Mouse (Mus musculus): ENCODE measurements around the gene Bcl2l15. TPM values are rescaled to one million over a fixed set of nuclear protein-coding genes. Genes with fewer than 3 reads are reported as not detected.
A peak's percentile ranks its signal among the peaks of the same experiment; 100 is the strongest.

The Bcl2l15 gene
- 0.07 and 0.54 TPM in 2 replicates for polyA plus RNA-seq (2015; fragmentation: Nextera tagmentation; extraction: Ambion mirVana)

GRCm38 (mm10) chr3:103832426-103832825 is at the start of gene Bcl2l15:
Gene Bcl2l15, plus strand, starts transcription at chr3:103832601.
- no peak within 1 kb of the TSS for H3K9ac ChIP-seq (replicated peaks)
- H3K27me3 ChIP-seq (ENCODE audit: insufficient read depth, low read length), result no peaks in the 10 kb centered on the region
- H3K4me3 ChIP-seq (ENCODE audit: low read depth, low read length), result no peak within 1 kb of the TSS
- DNase-seq, result no peak
- H3K9me3 ChIP-seq (ENCODE audit: low read length), result no peaks in the 10 kb centered on the region
- H3K27ac ChIP-seq (ENCODE audit: low read depth), result no peak within 1 kb of the TSS
- H3K4me1 ChIP-seq (ENCODE audit: insufficient read depth), result peaks cover 11% of the 10 kb centered on the region
- H3K36me3 ChIP-seq (replicated peaks; ENCODE audit: insufficient read depth, low read length), result no peaks in the 10 kb centered on the region
- 0 out of 2 replicates have a peak within 1 kb of the TSS, but pooled peaks have one; percentile 26 for H3K4me2 ChIP-seq (ENCODE audit: low read depth, low read length)
- no peak for TF ChIP-seq CTCF (IDR thresholded peaks at IDR 0.05; ENCODE audit: low read depth)
- peak; percentile 49; the same call in 1 of the 2 replicates for TF ChIP-seq EP300 (IDR thresholded peaks at IDR 0.05; ENCODE audit: low read depth)
- ATAC-seq, result no peak

- H3K4me3 ChIP-seq (ENCODE audit: low read depth, low read length), result no peak overlapping the region
- no peak for DNase-seq
- H3K27me3 ChIP-seq (ENCODE audit: insufficient read depth, low read length), result no peaks in the 10 kb centered on the region
- H3K27ac ChIP-seq (ENCODE audit: low read depth), result no peak overlapping the region
- no peak overlapping the region for H3K4me2 ChIP-seq (ENCODE audit: low read depth, low read length)
- TF ChIP-seq CTCF (IDR thresholded peaks at IDR 0.05; ENCODE audit: low read depth) (no peak), EP300 (IDR thresholded peaks at IDR 0.05; ENCODE audit: low read depth) (no peak)
- no peak overlapping the region for H3K9ac ChIP-seq (replicated peaks)
- H3K4me1 ChIP-seq (ENCODE audit: insufficient read depth), result peaks cover 67% of the 10 kb centered on the region
- H3K36me3 ChIP-seq (replicated peaks; ENCODE audit: insufficient read depth, low read length), result peaks cover 14% of the 10 kb centered on the region
- ATAC-seq, result no peak
- 46% methylated on average over 4 of the region's 4 CpGs for WGBS (ENCODE audit: insufficient replicate concordance)
- no peaks in the 10 kb centered on the region for H3K9me3 ChIP-seq (ENCODE audit: low read length)
Observed at GRCm38 (mm10) chr3:103782844-103783609, 49.4 kb upstream of the Bcl2l15 start.

GRCm38 (mm10) chr3:103787225-103787624 is 45.2 kb upstream of the Bcl2l15 start:
- DNase-seq, result no peak
- Histone ChIP-seq H3K27me3 (ENCODE audit: insufficient read depth, low read length) (no peaks in the 10 kb centered on the region), H3K4me2 (ENCODE audit: low read depth, low read length) (peak overlapping the region; percentile 71), H3K36me3 (replicated peaks; ENCODE audit: insufficient read depth, low read length) (peaks cover 3% of the 10 kb centered on the region; the same call in 1 of the 2 replicates), H3K9me3 (ENCODE audit: low read length) (no peaks in the 10 kb centered on the region), H3K9ac (replicated peaks) (no peak overlapping the region; the same call in 1 of the 2 replicates), H3K27ac (ENCODE audit: low read depth) (peak overlapping the region; percentile 50), H3K4me1 (ENCODE audit: insufficient read depth) (peaks cover 59% of the 10 kb centered on the region), H3K4me3 (ENCODE audit: low read depth, low read length) (peak overlapping the region; percentile 19; the same call in 1 of the 2 replicates)
- peak; percentile 44; the same call in 1 of the 2 replicates for TF ChIP-seq EP300 (IDR thresholded peaks at IDR 0.05; ENCODE audit: low read depth)
- TF ChIP-seq CTCF (IDR thresholded peaks at IDR 0.05; ENCODE audit: low read depth), result no peak
- ATAC-seq, result no peak
- 35% methylated on average over 7 of the region's 7 CpGs for WGBS (ENCODE audit: insufficient replicate concordance)

GRCm38 (mm10) chr3:103789096-103789495 is 43.3 kb upstream of the Bcl2l15 start:
- H3K9ac ChIP-seq (replicated peaks), result peak overlapping the region; percentile 99
- DNase-seq (no peak), ATAC-seq (no peak)
- H3K9me3 ChIP-seq (ENCODE audit: low read length), result no peaks in the 10 kb centered on the region
- H3K4me2 ChIP-seq (ENCODE audit: low read depth, low read length), result peak overlapping the region; percentile 71
- H3K4me1 ChIP-seq (ENCODE audit: insufficient read depth), result peaks cover 55% of the 10 kb centered on the region
- WGBS (ENCODE audit: insufficient replicate concordance), result 68% methylated on average over 7 of the region's 7 CpGs
- H3K27me3 ChIP-seq (ENCODE audit: insufficient read depth, low read length), result no peaks in the 10 kb centered on the region
- H3K4me3 ChIP-seq (ENCODE audit: low read depth, low read length), result peak overlapping the region; percentile 91
- peak overlapping the region; percentile 97 for H3K27ac ChIP-seq (ENCODE audit: low read depth)
- no peak for TF ChIP-seq EP300 (IDR thresholded peaks at IDR 0.05; ENCODE audit: low read depth)
- H3K36me3 ChIP-seq (replicated peaks; ENCODE audit: insufficient read depth, low read length), result peaks cover 1% of the 10 kb centered on the region; the same call in 1 of the 2 replicates

- 1% methylated on average over 14 of the region's 14 CpGs for WGBS (ENCODE audit: insufficient replicate concordance)
- peaks cover 47% of the 10 kb centered on the region for H3K4me1 ChIP-seq (ENCODE audit: insufficient read depth)
- peak; percentile 7; the same call in 1 of the 2 replicates for ATAC-seq
Observed at GRCm38 (mm10) chr3:103789891-103790345, 42.5 kb upstream of the Bcl2l15 start.

GRCm38 (mm10) chr3:103790346-103791145 is 41.9 kb upstream of the Bcl2l15 start:
- Histone ChIP-seq H3K27me3 (ENCODE audit: insufficient read depth, low read length) (no peaks in the 10 kb centered on the region), H3K9me3 (ENCODE audit: low read length) (no peaks in the 10 kb centered on the region), H3K36me3 (replicated peaks; ENCODE audit: insufficient read depth, low read length) (no peaks in the 10 kb centered on the region; the same call in 1 of the 2 replicates), H3K4me2 (ENCODE audit: low read depth, low read length) (peak overlapping the region; percentile 71), H3K27ac (ENCODE audit: low read depth) (peak overlapping the region; percentile 97), H3K4me3 (ENCODE audit: low read depth, low read length) (peak overlapping the region; percentile 91), H3K9ac (replicated peaks) (peak overlapping the region; percentile 99), H3K4me1 (ENCODE audit: insufficient read depth) (peaks cover 43% of the 10 kb centered on the region)
- TF ChIP-seq EP300 (IDR thresholded peaks at IDR 0.05; ENCODE audit: low read depth), result no peak
- TF ChIP-seq CTCF (IDR thresholded peaks at IDR 0.05; ENCODE audit: low read depth), result no peak
- DNase-seq (peak; percentile 57), ATAC-seq (peak; percentile 59)
- 3% methylated on average over 48 of the region's 61 CpGs for WGBS (ENCODE audit: insufficient replicate concordance)

More at GRCm38 (mm10) chr3:103789891-103790345, 42.5 kb upstream of the Bcl2l15 start:
- no peaks in the 10 kb centered on the region for H3K9me3 ChIP-seq (ENCODE audit: low read length)
- H3K27me3 ChIP-seq (ENCODE audit: insufficient read depth, low read length), result no peaks in the 10 kb centered on the region
- H3K4me3 ChIP-seq (ENCODE audit: low read depth, low read length), result peak overlapping the region; percentile 91
- H3K4me2 ChIP-seq (ENCODE audit: low read depth, low read length), result peak overlapping the region; percentile 71
- peak overlapping the region; percentile 97 for H3K27ac ChIP-seq (ENCODE audit: low read depth)
- no peak for TF ChIP-seq CTCF (IDR thresholded peaks at IDR 0.05; ENCODE audit: low read depth)
- no peak for TF ChIP-seq EP300 (IDR thresholded peaks at IDR 0.05; ENCODE audit: low read depth)
- H3K36me3 ChIP-seq (replicated peaks; ENCODE audit: insufficient read depth, low read length), result no peaks in the 10 kb centered on the region; the same call in 1 of the 2 replicates
- peak; percentile 58 for DNase-seq
- H3K9ac ChIP-seq (replicated peaks), result peak overlapping the region; percentile 99

Measured in liver, postnatal 0 days (tissue).